Mouse (Mus musculus) lung, postnatal 0 days (tissue): ENCODE measurements at regions not wholly inside any gene's neighbourhood (a gene's known extent, or its start where the extent isn't known, plus 50 kb on each side); places are given as distances from the start of the nearest gene placed in this dataset.

Experiments
- ATAC-seq: fragments of 200-750 bp; cut with Nextera tagmentation; 2 replicates; pipeline ENCODE4 v1.8.0; 2017; ENCODE audit warnings: moderate library complexity
- DNase-seq: peaks from one replicate; pipeline ENCODE4 v3.0.0-alpha.2; 2016; ENCODE audit warnings: low spot score
- H3K27ac ChIP-seq: fragments of 300-500 bp; sonication (generic); 2 replicates; pipeline ENCODE4 v1.5.1; 2014; ENCODE audit warnings: antibody characterized with exemption, mild to moderate bottlenecking, low read length, mixed read lengths
- H3K27me3 ChIP-seq: fragments of 300-500 bp; sonication (generic); replicated peaks from 2 replicates; pipeline ENCODE4 v1.6.1; 2014; ENCODE audit warnings: low read length, mixed read lengths; ENCODE audit not compliant: insufficient read depth
- H3K36me3 ChIP-seq: fragments of 300-500 bp; sonication (generic); 2 replicates; pipeline ENCODE4 v1.6.1; 2014; ENCODE audit warnings: low read length, mixed read lengths; ENCODE audit not compliant: insufficient read depth
- H3K4me1 ChIP-seq: fragments of 300-500 bp; sonication (generic); 2 replicates; pipeline ENCODE4 v1.6.1; 2014; ENCODE audit warnings: antibody characterized with exemption, low read depth, low read length, mixed read lengths; ENCODE audit not compliant: insufficient read depth
- H3K4me2 ChIP-seq: fragments of 300-500 bp; sonication (generic); replicated peaks from 2 replicates; pipeline ENCODE4 v1.6.1; 2014; ENCODE audit warnings: low read depth, mild to moderate bottlenecking, low read length, moderate library complexity, mixed read lengths
- H3K4me3 ChIP-seq: fragments of 300-500 bp; sonication (generic); 2 replicates; pipeline ENCODE4 v1.5.1; 2014; ENCODE audit warnings: low read depth, low read length
- H3K9ac ChIP-seq: fragments of 300-500 bp; sonication (generic); replicated peaks from 2 replicates; pipeline ENCODE4 v1.6.1; 2014; ENCODE audit warnings: low read depth, mild to moderate bottlenecking
- H3K9me3 ChIP-seq: fragments of 300-500 bp; sonication (generic); 2 replicates; pipeline ENCODE4 v1.6.1; 2016; ENCODE audit warnings: low read length, mixed read lengths
- CTCF ChIP-seq: IDR thresholded peaks from 2 replicates; pipeline ENCODE4 v1.5.1; 2016; ENCODE audit warnings: antibody characterized with exemption, mild to moderate bottlenecking
- EP300 ChIP-seq: IDR thresholded peaks from 2 replicates; pipeline ENCODE4 v1.6.1; 2016; ENCODE audit warnings: antibody characterized with exemption, mild to moderate bottlenecking, control low read depth
- WGBS: fragments of 180-500 bp; shearing (Covaris S2); extraction: QIAGEN DNeasy Blood & Tissue Kit; methylation state at CpG from one replicate; pipeline ENCODE4 v1.1.7; 2014; 5-methylcytosine and 5-hydroxymethylcytosine counted together

DNA sequence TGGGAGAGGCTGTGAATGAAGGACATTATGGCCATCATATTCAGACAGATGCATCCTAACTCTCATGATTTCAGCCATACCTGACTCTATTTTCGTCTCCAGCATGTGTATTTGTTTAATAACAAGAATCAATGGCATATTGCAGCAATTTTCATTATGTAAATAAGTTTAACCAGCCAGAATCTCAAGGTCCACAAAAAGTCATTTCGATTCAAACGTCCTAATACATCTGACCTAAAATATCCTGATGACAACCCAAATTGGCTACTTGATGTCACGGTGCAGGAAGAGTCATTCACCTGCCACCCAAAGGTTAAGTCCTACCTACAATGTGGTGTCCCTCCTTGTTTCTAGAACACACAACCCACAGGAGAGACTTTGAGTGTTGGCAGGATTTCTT is 60.6 kb upstream of the Onecut1 start:
- ATAC-seq (no peak), DNase-seq (no peak)
- Histone ChIP-seq H3K4me1 (no peaks in the 10 kb centered on the region), H3K9me3 (no peaks in the 10 kb centered on the region), H3K36me3 (no peaks in the 10 kb centered on the region), H3K9ac (no peak overlapping the region), H3K4me2 (no peak overlapping the region), H3K27me3 (no peaks in the 10 kb centered on the region), H3K27ac (no peak overlapping the region), H3K4me3 (no peak overlapping the region)
- TF ChIP-seq EP300 (no peak), CTCF (no peak)
- 67% methylated on average over 4 of the region's 4 CpGs for WGBS

DNA sequence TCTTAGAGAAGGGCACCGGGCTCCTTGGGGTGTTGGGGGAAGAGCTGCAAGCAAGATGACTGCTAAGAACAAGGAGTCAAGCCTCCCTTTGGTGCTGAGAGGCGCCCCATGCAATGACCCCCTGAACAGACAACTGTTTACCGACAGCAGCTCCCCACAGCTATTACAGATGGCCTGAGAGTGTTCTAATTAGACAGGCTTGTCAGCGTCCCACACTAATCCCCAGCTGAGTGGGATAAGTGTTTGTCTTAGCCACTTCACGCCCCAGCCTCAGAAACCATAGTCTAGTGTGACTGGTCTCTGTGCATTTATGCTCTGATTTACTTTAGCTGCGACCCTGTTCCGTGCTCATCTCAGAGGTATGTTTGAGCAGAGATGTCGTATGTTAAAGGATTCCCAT is 50.3 kb upstream of the Onecut1 start:
- Histone ChIP-seq H3K9me3 (no peaks in the 10 kb centered on the region), H3K4me1 (no peaks in the 10 kb centered on the region), H3K9ac (no peak overlapping the region), H3K4me2 (no peak overlapping the region), H3K27me3 (no peaks in the 10 kb centered on the region), H3K4me3 (no peak overlapping the region), H3K27ac (no peak overlapping the region), H3K36me3 (no peaks in the 10 kb centered on the region)
- no peak for ATAC-seq
- 19% methylated on average over 8 of the region's 8 CpGs for WGBS
- DNase-seq, result no peak
- no peak for TF ChIP-seq CTCF
- TF ChIP-seq EP300, result no peak
